Mouse (Mus musculus) layer of hippocampus, adult 9-10 months (tissue): Measurements from ENCODE around the gene Fam92b.

Experiments
- DNase-seq: peaks from one replicate; pipeline ENCODE4 v3.0.0; 2022; ENCODE audit warnings: low spot score

Fam92b gene

DNA sequence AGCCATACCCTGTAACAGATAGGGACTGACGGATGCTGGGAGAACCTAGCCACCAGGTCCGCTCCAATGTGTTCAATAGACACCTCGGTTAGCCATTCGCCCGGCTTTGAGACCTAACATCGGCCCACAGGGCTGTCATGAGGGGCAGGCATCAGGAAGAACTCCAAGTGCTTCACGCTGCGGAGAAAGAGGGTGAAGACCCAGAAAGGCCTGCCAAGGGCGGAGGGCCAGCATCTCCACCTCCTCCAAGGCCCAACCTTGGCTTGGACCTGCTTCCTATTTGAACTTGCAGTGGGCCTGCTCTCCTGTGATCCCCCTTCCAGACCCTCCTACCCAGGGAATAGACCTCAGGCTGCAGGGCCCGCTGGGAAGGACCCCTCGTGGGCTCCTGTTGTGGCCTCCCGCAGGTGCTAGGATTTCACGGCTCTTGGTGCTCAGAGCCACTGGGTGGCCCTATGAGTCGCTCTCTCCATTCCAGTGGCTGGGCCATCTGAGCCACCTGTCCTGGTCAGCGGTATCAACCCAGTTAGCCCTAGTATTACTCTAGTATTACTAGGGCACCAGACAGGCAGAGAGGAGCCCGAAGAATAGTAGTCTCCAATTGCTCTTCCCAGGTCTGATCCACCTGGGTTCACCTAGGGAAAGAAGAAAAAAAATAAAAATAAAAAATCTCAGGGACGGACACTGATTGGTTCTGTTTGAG is 13.0 kb upstream of the Fam92b start:
- no peak for DNase-seq

DNA sequence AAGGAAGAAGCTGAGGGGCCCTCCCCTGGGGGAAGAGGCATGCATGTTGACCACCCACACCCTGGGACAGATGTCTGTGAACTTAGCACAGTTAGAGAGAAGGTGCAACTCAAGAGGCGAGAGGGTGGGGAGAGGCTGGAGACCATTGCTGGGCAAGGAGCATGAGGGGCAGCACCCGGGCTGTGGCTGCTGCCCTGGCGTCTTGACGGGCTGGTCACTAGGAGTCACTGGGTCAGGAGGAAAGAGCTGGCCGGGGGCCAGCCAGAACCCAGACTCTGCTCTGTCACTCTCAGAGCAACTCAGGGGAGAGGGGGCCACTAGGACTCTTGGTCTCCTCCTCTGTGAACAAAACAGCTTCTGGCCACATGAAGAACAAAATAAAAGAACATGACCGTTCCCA is 12.2 kb upstream of the Fam92b start:
- DNase-seq = no peak

DNA sequence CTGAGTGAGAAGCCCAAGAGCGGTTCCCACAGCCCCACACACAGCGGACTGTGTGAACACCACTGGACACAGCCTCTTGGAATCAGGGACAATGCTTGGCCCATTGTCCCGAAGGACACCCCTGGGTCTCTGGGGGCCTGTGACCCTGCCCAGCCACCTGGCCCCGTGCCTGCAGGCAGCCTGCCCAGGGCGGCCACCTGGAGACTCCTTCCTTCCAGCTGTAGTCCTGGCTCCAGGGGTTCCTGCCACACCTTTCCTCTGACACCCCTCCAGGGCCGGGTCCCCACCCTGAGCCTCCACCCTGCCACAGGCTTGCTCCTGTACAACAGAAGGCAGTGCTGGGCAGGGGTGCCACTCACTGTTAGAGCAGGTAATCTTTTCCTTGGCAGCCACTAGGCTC is 11.2 kb upstream of the Fam92b start:
- no peak for DNase-seq

DNA sequence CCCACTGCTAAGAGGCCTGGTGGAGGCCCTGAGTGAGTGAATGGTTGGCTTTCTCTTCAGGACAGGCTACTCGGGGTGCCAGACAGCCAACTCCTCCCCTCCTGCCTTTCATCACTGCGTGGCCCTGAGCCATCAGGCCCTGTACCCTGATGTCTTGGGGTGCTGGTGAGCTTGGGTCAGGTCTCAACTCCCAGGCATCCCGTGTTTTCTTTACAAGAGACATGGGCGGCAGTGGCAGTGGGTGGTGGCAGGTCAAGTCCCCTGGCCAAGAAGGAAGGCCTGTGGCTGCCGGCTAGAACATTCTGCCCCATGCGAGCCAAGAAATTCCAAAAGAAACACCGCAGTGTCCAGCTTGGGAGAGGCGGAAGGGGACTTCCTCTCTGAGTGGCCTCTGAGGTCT is 9.2 kb upstream of the Fam92b start:
- no peak for DNase-seq

DNA sequence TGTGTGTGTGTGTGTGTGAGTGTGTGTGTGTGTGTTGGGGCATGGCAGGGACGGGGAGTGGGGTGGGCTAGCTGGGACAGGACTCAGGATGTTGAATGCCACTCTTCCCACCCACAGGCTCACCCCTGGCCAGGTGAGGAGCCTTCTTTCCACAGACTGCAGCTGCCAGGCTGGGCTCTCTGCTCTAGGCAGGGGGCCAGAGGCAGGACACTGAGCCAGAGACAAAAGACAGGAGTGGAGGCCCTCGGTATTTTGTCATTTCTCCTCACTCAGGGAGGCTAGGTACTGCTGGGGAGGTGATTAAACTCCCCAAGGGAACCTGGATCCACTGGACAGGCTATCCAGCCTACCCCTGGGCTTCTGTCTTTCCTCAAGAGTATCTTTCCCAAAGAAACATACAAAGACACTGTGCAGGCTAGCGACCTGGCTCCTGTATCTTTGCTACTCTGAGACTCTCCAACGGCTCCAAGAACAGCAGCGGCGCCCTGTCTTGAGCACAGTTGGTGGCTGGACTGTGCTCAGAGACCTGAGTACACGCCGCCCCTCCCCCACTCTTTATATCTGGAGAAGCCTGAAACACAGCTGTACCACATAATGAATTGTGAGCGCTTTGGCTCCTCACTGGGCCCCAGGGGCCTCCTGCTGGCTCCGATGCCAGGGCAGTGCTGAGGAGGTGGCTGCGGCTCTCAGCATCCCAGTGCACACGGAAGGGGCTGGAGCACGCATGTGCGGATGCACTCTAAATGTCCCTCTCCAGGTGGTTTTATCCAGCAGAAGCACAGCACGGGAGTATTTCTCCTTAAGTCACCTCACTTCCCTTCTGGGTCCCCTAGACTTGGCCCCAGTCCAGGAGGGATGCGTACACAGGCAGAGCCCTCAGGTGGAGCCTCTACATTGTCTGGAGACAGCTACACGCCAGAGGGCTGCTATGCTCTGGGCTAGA is 7.9 kb upstream of the Fam92b start:
- DNase-seq = no peak

DNA sequence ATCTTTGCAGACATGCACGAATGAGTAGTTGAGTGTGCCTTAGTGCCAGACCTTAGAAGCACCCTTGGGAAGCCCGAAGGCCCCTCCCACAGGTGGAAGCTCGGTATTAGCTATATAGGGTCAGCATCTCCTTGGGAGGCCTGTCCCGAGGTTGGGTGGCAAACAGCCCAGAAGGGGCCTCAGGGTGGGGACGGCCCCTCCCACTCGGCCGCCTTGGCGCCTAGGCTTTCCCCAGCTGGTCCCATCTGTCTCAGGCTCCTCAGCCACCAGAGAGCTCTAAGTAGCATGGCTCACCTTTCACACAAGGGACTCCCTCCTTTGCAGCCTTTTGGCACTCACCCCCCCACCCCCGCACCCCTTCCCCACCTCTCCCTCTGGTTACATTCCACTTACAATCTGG is 7.1 kb upstream of the Fam92b start:
- DNase-seq = no peak

DNA sequence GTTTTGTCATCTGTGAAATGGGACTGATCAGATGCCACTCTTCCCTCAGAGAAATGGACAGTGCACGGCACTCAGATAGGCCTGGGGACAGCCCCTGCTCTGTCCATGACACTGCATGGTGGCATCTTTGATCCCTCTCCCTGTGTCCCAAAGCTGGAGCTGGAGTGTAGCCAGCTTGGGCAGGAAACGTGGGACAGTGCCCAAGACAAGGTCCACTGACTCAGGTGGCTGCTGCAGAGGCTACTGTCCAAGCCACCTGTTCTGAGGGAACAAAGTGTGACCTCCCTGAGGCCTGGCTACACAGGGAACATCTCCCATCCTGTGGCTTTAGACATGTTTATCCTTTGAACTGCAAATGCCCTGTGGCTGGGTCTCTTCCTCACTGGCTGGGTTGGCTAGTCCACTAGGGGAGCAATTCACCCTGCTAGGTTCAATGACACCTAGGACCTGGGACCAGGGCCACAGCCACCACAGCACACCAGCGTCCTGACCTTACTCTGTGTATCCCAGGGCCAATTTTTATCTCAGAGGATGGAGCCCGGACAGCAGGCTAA is 4.7 kb upstream of the Fam92b start:
- no peak for DNase-seq

DNA sequence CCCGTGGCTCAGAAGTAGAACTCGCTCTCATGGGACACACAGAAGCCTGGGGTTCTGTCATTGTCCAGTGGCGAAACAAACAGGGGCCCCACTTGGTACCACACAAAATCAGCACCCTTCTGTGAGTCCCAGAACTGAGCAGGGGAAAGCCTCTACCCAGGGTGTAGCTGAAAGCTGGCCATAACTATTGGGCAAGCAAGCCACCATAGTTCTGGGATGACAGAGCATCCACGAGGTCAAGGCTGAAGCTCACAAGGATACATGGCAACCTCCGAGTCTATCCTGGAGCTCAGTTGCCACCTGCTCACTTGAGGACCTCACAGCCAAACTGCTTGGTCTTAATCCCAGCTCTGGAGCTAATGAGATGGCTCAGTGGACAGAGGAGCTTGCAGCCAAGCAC is 4.0 kb upstream of the Fam92b start:
- DNase-seq = no peak

DNA sequence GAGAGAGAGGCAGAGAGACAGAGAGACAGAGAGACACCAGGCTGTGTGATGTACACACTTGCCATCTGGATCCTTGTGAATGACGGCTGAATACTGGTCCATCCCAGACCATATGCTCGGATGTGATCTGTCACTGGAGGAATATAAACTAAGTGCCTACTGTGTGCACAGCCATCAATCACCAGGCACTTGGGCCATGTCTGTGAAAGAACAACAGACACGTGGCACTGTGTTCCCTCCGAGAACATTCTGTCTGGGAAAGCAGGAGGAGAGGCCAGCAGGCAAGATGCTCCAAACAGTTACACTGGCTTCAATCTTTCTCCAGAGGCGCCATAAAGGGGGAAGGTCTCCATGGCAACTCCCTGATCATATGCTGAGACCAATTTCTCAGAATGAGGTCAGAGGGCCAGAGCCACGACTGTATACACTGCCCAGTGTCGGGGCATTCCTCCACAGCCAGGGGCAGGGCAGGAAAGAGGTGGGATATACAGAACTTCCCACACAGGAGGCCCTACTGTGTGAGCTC is 3.2 kb upstream of the Fam92b start:
- DNase-seq = no peak

DNA sequence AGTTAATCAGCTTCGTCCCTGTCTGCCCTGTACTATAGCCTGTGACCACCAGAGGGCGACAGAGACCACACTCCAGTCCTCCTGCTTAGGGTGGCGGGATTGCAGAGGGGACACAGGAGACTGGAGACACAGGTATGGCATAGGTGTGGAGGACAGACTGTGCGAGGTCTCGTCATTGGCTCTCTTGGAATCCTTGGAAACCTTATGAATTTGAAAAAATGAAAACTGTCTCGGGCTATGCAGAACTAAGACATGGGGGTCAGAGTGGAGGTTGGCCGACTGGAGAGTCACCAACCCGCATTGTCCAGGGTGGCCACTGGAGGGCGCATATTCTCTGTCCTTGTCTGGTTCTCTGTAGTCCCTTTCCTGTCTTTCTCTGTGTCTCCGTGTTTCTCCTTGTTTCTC is 1.8 kb upstream of the Fam92b start:
- peak; percentile 88 for DNase-seq

DNA sequence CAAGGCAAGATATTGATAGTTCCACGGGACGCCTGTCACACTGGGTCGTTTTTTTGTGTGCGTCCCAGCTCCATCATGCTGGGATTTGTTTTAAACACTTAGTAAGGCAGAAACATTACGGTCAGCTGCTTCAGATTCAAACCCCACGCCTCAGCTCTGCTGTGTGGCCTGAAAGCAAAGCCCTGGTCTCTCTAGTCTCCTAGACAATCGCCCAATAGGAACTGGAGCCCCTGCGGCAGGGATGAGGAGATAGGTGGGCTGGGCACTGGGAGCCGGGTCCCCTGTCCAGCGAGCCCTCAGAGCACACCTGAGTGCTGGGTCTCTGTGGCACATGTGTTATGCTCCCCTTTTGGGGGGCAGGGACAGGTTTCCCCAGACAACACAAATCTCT is 853 bp upstream of the Fam92b start:
- DNase-seq = no peak

DNA sequence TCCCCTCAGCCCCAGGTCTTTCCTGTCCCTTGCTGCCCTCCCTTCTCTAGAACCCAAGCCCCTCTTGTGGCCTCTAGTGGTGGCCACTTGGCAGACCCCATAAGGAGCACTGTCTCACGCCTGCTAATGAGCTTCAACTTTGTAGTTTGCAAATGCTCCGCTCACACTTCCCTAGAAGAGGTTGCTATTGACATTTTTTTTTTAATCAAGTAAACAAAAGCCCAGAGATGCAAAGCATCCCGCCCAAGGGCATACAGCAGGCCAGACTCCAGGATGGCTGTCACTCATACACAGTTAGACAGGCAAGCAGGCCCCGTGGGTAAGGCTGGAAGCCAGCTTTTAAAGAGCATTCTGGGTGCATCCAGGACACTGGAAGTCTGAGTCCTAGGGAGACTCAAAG is 661 bp downstream of the Fam92b start:
- no peak for DNase-seq

DNA sequence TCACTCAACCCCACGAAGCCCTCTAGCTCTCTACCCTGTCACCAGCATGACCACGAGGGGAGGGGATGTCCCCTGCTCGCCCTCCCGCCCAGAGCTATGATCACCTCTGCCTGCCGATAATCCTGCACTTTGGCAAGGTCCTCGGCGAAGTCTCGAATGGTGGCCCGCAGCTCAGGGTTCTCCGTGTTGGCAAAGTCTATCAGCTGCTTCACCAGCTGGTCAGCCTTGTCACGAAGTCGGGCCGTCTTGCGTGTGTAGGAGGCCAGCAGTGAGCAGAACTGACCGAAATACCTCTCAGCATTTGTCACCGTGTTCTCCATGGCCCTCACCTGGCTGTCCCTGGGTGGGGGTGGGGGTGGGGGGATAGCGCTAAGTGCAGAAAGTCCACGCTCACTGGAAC is 2.7 kb downstream of the Fam92b start:
- DNase-seq = no peak

DNA sequence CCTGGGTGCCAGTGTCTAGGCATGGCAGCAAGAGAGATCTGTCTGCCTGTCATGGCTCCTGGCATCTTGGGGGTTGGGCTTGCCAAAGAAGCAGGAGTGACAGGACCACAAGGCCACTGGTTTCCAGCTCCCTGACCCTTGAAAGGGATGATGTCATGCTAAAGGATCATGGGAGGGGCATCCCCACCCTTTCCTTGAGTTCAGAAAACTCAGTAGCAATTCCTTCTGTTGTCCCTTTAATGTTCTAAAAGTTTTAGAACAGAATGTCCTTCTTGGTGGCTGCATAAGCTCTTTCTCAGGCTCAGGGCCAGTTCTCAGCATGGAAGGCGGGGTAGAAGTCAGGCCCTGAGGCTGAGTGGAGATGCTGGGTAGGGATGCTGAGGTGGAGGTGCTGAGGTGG is 4.1 kb downstream of the Fam92b start:
- no peak for DNase-seq

DNA sequence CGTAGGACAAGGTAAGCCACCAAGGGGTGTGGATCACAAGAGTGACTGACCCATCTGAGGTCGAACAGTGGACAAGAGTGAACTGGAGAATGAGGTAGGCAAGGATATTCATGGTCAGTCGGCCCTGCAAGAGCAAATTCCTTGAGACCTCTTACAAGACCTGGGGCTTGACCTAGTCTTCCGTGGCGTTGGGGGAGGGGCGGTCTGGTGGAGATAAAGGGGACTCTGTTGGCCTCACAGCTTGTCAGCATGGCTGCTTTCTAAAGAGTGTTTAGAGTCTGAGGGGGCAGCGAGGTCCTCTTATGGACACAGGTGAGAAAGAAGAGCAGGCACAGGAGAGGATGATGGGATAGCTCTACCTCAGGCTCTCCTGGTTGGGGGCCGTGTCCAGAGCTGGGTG is 8.1 kb downstream of the Fam92b start:
- DNase-seq = no peak

DNA sequence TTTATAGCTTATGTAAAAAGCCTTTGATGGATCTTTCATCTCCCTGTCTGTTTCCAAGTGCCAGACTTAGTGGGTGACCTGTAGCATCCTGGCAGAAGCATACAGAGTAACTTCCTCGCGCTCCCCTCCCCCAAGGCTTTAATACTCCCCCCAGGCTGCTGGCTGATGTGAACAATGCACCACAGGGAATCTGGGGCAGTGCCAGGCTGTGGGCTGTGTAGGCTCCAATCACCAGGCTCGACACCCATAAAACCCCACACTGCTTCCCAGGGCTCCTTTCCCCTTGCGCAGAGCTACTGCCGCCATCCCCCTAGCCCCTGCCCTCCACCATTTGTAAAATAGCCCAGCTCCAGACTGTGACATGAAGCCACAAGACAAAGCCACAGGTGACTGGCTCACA is 9.4 kb downstream of the Fam92b start:
- no peak for DNase-seq

DNA sequence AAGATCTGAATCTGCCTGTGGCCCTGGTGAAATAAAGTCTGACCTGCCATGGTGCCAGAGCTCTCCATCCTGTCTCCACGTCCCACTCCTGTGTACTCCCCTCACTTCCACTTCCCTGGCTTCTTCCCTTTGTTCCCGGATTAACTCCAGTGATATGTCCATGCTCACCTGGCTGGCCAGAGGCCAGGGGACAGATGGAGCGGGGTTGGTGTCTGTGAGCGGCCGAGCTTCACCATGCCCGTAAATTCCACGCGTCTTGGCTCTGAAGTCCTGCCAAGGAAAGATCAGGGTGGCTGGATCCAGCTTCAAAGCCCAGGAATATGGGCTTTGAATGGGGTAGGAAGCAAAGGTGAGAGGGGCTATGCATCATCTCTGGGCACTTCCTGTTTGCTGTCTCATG is 10.1 kb downstream of the Fam92b start:
- no peak for DNase-seq

DNA sequence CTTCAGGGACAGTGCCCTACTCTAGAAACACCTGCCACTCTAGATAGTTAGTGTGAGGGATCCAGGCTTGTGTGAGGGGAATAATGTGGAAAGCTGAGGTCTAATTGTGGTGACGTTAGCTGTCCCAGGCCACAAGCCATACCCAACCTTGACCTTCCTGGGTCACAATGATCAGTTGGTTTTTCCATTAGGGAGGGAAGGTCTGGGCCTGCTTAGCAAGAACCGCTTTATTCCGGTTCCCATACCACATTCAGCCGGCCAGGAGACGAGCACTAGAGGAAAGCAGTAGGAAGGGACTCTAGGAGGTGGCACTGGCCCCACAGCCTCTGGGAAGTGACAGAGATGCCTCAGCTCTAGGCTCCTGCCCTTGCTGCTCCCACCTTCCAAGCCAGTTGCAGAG is 13.2 kb downstream of the Fam92b start:
- no peak for DNase-seq

DNA sequence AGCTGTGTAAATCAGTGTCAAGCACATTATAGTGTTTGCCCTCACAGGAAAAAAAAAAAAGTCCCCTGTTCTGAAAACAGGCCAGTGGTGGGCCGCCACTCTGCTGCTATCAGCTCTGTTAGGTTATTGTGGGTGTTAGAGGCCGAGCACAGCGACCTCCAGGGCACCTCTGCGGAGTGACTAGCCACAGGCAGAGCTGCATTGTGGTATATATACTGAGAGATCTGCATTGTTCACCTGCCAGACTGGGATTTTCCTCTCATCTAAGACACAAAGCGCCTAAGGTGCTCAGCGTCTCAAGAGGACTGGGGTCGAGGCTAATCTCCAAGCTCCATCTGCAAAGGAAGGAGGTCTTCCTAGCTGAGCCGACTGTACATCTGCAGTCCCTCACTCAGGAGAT is 13.9 kb downstream of the Fam92b start:
- DNase-seq = no peak

DNA sequence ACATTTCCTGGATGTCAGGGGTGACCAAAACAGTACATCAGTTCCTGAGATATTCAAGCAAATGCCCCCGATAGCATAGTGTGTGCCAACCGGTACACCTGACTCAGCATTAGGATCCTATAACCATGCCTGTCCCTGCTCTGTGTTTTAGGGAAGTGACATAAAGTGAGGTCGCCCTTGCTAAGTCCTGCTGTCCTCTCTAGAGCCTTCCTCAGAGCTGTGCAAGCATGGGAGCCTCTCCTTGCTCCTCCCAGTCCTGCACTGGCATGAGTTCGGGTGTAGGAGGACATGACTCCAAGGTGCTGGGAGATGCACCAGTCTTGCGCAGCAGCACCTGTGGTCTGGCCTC is 14.9 kb downstream of the Fam92b start:
- DNase-seq = no peak

DNA sequence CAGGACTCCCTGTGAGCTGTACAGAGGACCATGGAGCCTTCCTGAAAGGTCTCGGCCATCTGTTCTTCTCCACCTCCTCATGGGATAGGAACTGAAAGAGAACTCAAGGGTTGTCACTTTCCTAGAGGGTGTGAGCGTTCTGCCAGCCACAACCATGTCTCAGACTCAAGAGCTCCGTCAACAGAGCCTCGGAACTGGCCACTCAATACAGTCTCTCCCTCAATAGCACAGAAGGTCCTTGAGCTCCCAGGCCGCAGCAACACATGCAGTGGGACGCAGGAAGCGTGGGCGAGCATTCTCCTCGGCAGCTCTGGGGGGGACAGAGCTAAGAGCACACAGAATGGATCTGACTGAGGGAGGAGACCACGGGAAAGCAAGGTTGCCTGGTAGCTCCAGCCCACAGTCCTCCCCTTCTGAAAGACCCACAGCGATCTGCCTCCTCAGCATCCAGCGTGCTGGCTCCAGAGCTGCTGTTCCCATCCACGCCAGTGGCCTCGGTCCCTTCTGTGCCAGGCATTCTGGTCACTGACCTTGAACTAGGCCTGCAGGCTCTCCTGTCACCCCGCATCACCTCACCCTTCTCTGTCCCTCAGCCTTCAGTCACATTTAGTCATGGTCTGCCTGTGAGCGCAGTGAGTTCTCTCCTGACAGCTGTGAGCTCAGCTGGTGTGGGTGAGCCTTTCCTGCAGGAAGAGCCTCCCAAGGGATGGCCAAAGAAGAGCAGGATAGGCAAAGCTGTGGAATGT is 15.4 kb downstream of the Fam92b start:
- DNase-seq = no peak

DNA sequence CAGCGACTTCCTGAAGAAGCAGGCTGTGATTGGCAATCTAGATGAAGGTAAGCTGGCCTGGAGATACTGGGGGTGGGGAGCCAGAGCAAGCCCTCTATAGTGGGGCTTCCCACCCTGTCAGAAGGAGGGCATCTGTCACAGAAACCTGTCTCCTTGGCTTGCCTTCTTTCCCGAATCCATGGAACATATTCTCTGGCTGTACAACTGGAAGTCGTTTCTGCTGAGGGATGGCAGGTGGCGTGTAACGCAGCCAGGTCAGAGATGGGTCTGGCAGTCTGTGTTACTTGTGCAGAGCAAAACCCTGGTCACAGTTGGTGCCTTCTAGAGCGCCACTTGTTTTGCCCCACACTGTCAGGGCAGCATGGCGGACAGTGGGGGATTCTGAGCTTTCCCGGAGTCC is 16.9 kb downstream of the Fam92b start:
- no peak for DNase-seq

DNA sequence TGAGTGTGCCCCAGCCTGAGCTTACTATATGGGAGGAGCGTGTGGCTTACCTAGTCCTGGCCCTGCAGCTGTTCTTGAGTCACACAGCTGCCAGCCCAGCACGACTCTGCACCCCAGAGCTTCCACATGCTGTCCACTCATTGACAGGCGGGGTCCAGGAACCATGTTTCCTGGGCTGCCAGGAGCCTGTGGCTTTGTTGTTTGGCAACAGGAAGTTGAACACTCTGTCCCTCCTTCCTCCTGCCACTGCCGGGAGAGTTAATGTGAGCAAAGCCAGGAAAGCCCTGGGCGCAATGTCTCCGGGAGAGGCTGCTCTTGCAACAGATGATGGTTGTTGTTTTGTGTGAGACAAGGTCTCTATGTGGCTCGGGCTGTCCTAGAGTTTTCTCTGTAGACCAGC is 24.6 kb downstream of the Fam92b start:
- DNase-seq = no peak
